Mouse (Mus musculus) liver, postnatal 0 days (tissue): ENCODE results near the gene Cep112.

ENCODE experiments used
- CTCF ChIP-seq: sonication (generic); IDR thresholded peaks from 2 replicates; pipeline ENCODE4 v1.5.1; 2016; ENCODE audit warnings: antibody characterized with exemption, low read depth
- EP300 ChIP-seq: IDR thresholded peaks from 2 replicates; pipeline ENCODE4 v1.6.1; 2016; ENCODE audit warnings: antibody characterized with exemption, low read depth, mild to moderate bottlenecking

- no peak for TF ChIP-seq CTCF
- no peak for TF ChIP-seq EP300
Observed at GRCm38 (mm10) chr11:108382664-108383063, 42.3 kb upstream of the Cep112 start.
